Mouse (Mus musculus): ENCODE measurements around the gene Myh2. TPM values are rescaled to one million over a fixed set of nuclear protein-coding genes. Genes with fewer than 3 reads are reported as not detected.

Gene Myh2
- polyA plus RNA-seq (2014; fragmentation: Nextera tagmentation; extraction: Ambion mirVana), result not detected in 2 replicates

- no peak within 1 kb of the TSS for H3K27ac ChIP-seq (ENCODE audit: low read depth, low read length)
- 80% methylated on average over 14 of the region's 14 CpGs for WGBS
- no peaks in the 10 kb centered on the region for H3K9me3 ChIP-seq (ENCODE audit: control insufficient read depth, low read length)
- H3K9ac ChIP-seq (ENCODE audit: low read depth, low read length), result no peak within 1 kb of the TSS
- H3K4me3 ChIP-seq (ENCODE audit: low read depth, low read length), result no peak within 1 kb of the TSS
- no peaks in the 10 kb centered on the region for H3K36me3 ChIP-seq (ENCODE audit: control insufficient read depth, insufficient read depth, low read length)
- H3K4me1 ChIP-seq (replicated peaks; ENCODE audit: control insufficient read depth, insufficient read depth, low read length), result no peaks in the 10 kb centered on the region
- H3K27me3 ChIP-seq (replicated peaks; ENCODE audit: control insufficient read depth, insufficient read depth, low read length), result no peaks in the 10 kb centered on the region
- H3K4me2 ChIP-seq, result no peak within 1 kb of the TSS
- ATAC-seq (replicated peaks; ENCODE audit: low FRiP score), result no peak
- DNase-seq (ENCODE audit: low spot score), result no peak
These were observed at the start of gene Myh2 for GRCm38 (mm10) chr11:67170727-67171126. Gene Myh2 (plus strand): TSS chr11:67171027.

GRCm38 (mm10) chr11:67124943-67125342 lies 45.9 kb upstream of the Myh2 start:
- WGBS, result 90% methylated on average over 7 of the region's 7 CpGs
- no peaks in the 10 kb centered on the region for H3K9me3 ChIP-seq (ENCODE audit: control insufficient read depth, low read length)
- no peaks in the 10 kb centered on the region for H3K27me3 ChIP-seq (replicated peaks; ENCODE audit: control insufficient read depth, insufficient read depth, low read length)
- no peak overlapping the region for H3K4me2 ChIP-seq
- no peak overlapping the region for H3K27ac ChIP-seq (ENCODE audit: low read depth, low read length)
- DNase-seq (ENCODE audit: low spot score), result no peak
- H3K9ac ChIP-seq (ENCODE audit: low read depth, low read length), result no peak overlapping the region
- no peaks in the 10 kb centered on the region for H3K4me1 ChIP-seq (replicated peaks; ENCODE audit: control insufficient read depth, insufficient read depth, low read length)
- no peak for ATAC-seq (replicated peaks; ENCODE audit: low FRiP score)
- H3K4me3 ChIP-seq (ENCODE audit: low read depth, low read length), result no peak overlapping the region
- H3K36me3 ChIP-seq (ENCODE audit: control insufficient read depth, insufficient read depth, low read length), result no peaks in the 10 kb centered on the region

GRCm38 (mm10) chr11:67125361-67125760 lies 45.5 kb upstream of the Myh2 start:
- 72% methylated on average over 17 of the region's 17 CpGs for WGBS
- no peaks in the 10 kb centered on the region for H3K27me3 ChIP-seq (replicated peaks; ENCODE audit: control insufficient read depth, insufficient read depth, low read length)
- H3K4me3 ChIP-seq (ENCODE audit: low read depth, low read length), result no peak overlapping the region
- no peak for ATAC-seq (replicated peaks; ENCODE audit: low FRiP score)
- H3K4me1 ChIP-seq (replicated peaks; ENCODE audit: control insufficient read depth, insufficient read depth, low read length), result no peaks in the 10 kb centered on the region
- no peaks in the 10 kb centered on the region for H3K9me3 ChIP-seq (ENCODE audit: control insufficient read depth, low read length)
- no peak overlapping the region for H3K27ac ChIP-seq (ENCODE audit: low read depth, low read length)
- no peak for DNase-seq (ENCODE audit: low spot score)
- no peaks in the 10 kb centered on the region for H3K36me3 ChIP-seq (ENCODE audit: control insufficient read depth, insufficient read depth, low read length)
- no peak overlapping the region for H3K9ac ChIP-seq (ENCODE audit: low read depth, low read length)
- no peak overlapping the region for H3K4me2 ChIP-seq

- no peaks in the 10 kb centered on the region for H3K36me3 ChIP-seq (ENCODE audit: control insufficient read depth, insufficient read depth, low read length)
- H3K4me3 ChIP-seq (ENCODE audit: low read depth, low read length), result no peak overlapping the region
- 69% methylated on average over 2 of the region's 2 CpGs for WGBS
- H3K9ac ChIP-seq (ENCODE audit: low read depth, low read length), result no peak overlapping the region
- H3K27me3 ChIP-seq (replicated peaks; ENCODE audit: control insufficient read depth, insufficient read depth, low read length), result no peaks in the 10 kb centered on the region
- DNase-seq (ENCODE audit: low spot score) (no peak), ATAC-seq (replicated peaks; ENCODE audit: low FRiP score) (no peak)
- H3K27ac ChIP-seq (ENCODE audit: low read depth, low read length), result no peak overlapping the region
- H3K9me3 ChIP-seq (ENCODE audit: control insufficient read depth, low read length), result no peaks in the 10 kb centered on the region
- H3K4me2 ChIP-seq, result no peak overlapping the region
- no peaks in the 10 kb centered on the region for H3K4me1 ChIP-seq (replicated peaks; ENCODE audit: control insufficient read depth, insufficient read depth, low read length)
These were observed 37.3 kb upstream of the Myh2 start for GRCm38 (mm10) chr11:67133526-67133925.

- H3K4me1 ChIP-seq (replicated peaks; ENCODE audit: control insufficient read depth, insufficient read depth, low read length), result no peaks in the 10 kb centered on the region
- no peak overlapping the region for H3K4me3 ChIP-seq (ENCODE audit: low read depth, low read length)
- no peaks in the 10 kb centered on the region for H3K36me3 ChIP-seq (ENCODE audit: control insufficient read depth, insufficient read depth, low read length)
- no peaks in the 10 kb centered on the region for H3K9me3 ChIP-seq (ENCODE audit: control insufficient read depth, low read length)
- ATAC-seq (replicated peaks; ENCODE audit: low FRiP score) (no peak), DNase-seq (ENCODE audit: low spot score) (no peak)
- WGBS, result 80% methylated on average over 6 of the region's 6 CpGs
- no peak overlapping the region for H3K27ac ChIP-seq (ENCODE audit: low read depth, low read length)
- no peak overlapping the region for H3K9ac ChIP-seq (ENCODE audit: low read depth, low read length)
- H3K4me2 ChIP-seq, result no peak overlapping the region
- H3K27me3 ChIP-seq (replicated peaks; ENCODE audit: control insufficient read depth, insufficient read depth, low read length), result no peaks in the 10 kb centered on the region
These were observed 36.2 kb upstream of the Myh2 start for GRCm38 (mm10) chr11:67134654-67135053.

GRCm38 (mm10) chr11:67135532-67135931 lies 35.3 kb upstream of the Myh2 start:
- Histone ChIP-seq H3K27ac (ENCODE audit: low read depth, low read length) (no peak overlapping the region), H3K36me3 (ENCODE audit: control insufficient read depth, insufficient read depth, low read length) (no peaks in the 10 kb centered on the region), H3K9me3 (ENCODE audit: control insufficient read depth, low read length) (no peaks in the 10 kb centered on the region), H3K4me2 (no peak overlapping the region), H3K27me3 (replicated peaks; ENCODE audit: control insufficient read depth, insufficient read depth, low read length) (no peaks in the 10 kb centered on the region), H3K9ac (ENCODE audit: low read depth, low read length) (no peak overlapping the region), H3K4me1 (replicated peaks; ENCODE audit: control insufficient read depth, insufficient read depth, low read length) (no peaks in the 10 kb centered on the region), H3K4me3 (ENCODE audit: low read depth, low read length) (no peak overlapping the region)
- 78% methylated on average over 2 of the region's 2 CpGs for WGBS
- DNase-seq (ENCODE audit: low spot score), result no peak
- ATAC-seq (replicated peaks; ENCODE audit: low FRiP score), result no peak

- ATAC-seq (replicated peaks; ENCODE audit: low FRiP score), result no peak
These were observed 31.3 kb upstream of the Myh2 start for GRCm38 (mm10) chr11:67139556-67139955.

GRCm38 (mm10) chr11:67140175-67140574 lies 30.7 kb upstream of the Myh2 start:
- no peaks in the 10 kb centered on the region for H3K27me3 ChIP-seq (replicated peaks; ENCODE audit: control insufficient read depth, insufficient read depth, low read length)
- no peak for ATAC-seq (replicated peaks; ENCODE audit: low FRiP score)
- H3K36me3 ChIP-seq (ENCODE audit: control insufficient read depth, insufficient read depth, low read length), result no peaks in the 10 kb centered on the region
- no peaks in the 10 kb centered on the region for H3K9me3 ChIP-seq (ENCODE audit: control insufficient read depth, low read length)
- no peaks in the 10 kb centered on the region for H3K4me1 ChIP-seq (replicated peaks; ENCODE audit: control insufficient read depth, insufficient read depth, low read length)
- no peak overlapping the region for H3K9ac ChIP-seq (ENCODE audit: low read depth, low read length)
- H3K4me3 ChIP-seq (ENCODE audit: low read depth, low read length), result no peak overlapping the region
- H3K27ac ChIP-seq (ENCODE audit: low read depth, low read length), result no peak overlapping the region
- DNase-seq (ENCODE audit: low spot score), result no peak
- 77% methylated on average over 5 of the region's 5 CpGs for WGBS
- H3K4me2 ChIP-seq, result no peak overlapping the region

More at GRCm38 (mm10) chr11:67139556-67139955, 31.3 kb upstream of the Myh2 start:
- H3K4me3 ChIP-seq (ENCODE audit: low read depth, low read length), result no peak overlapping the region
- no peak overlapping the region for H3K9ac ChIP-seq (ENCODE audit: low read depth, low read length)
- no peak overlapping the region for H3K4me2 ChIP-seq
- no peaks in the 10 kb centered on the region for H3K9me3 ChIP-seq (ENCODE audit: control insufficient read depth, low read length)
- no peaks in the 10 kb centered on the region for H3K27me3 ChIP-seq (replicated peaks; ENCODE audit: control insufficient read depth, insufficient read depth, low read length)
- H3K4me1 ChIP-seq (replicated peaks; ENCODE audit: control insufficient read depth, insufficient read depth, low read length), result no peaks in the 10 kb centered on the region
- WGBS, result 76% methylated on average over 8 of the region's 8 CpGs
- no peak overlapping the region for H3K27ac ChIP-seq (ENCODE audit: low read depth, low read length)
- DNase-seq (ENCODE audit: low spot score), result no peak
- no peaks in the 10 kb centered on the region for H3K36me3 ChIP-seq (ENCODE audit: control insufficient read depth, insufficient read depth, low read length)

GRCm38 (mm10) chr11:67141031-67141430 lies 29.8 kb upstream of the Myh2 start:
- ATAC-seq (replicated peaks; ENCODE audit: low FRiP score), result no peak

More at GRCm38 (mm10) chr11:67141031-67141430, 29.8 kb upstream of the Myh2 start:
- H3K4me2 ChIP-seq, result no peak overlapping the region
- no peaks in the 10 kb centered on the region for H3K9me3 ChIP-seq (ENCODE audit: control insufficient read depth, low read length)
- H3K4me3 ChIP-seq (ENCODE audit: low read depth, low read length), result no peak overlapping the region
- H3K9ac ChIP-seq (ENCODE audit: low read depth, low read length), result no peak overlapping the region
- H3K4me1 ChIP-seq (replicated peaks; ENCODE audit: control insufficient read depth, insufficient read depth, low read length), result no peaks in the 10 kb centered on the region
- no peak for DNase-seq (ENCODE audit: low spot score)
- H3K27ac ChIP-seq (ENCODE audit: low read depth, low read length), result no peak overlapping the region
- H3K27me3 ChIP-seq (replicated peaks; ENCODE audit: control insufficient read depth, insufficient read depth, low read length), result no peaks in the 10 kb centered on the region
- no peaks in the 10 kb centered on the region for H3K36me3 ChIP-seq (ENCODE audit: control insufficient read depth, insufficient read depth, low read length)
- 68% methylated on average over 6 of the region's 6 CpGs for WGBS
